Mouse (Mus musculus): ENCODE measurements around the gene Bricd5.
"Not testable (repeated sequence)": the region's sequence is repeated elsewhere in the genome, so short reads cannot be mapped to it uniquely, and the experiment has no call there.

Bricd5 gene

GRCm38 (mm10) chr17:24473612-24474275 is at the start of gene Bricd5:
Gene Bricd5, plus strand, starts transcription at chr17:24473884.
- no peak for DNase-seq (ENCODE audit: low read depth)

GRCm38 (mm10) chr17:24424489-24424888 is 49.2 kb upstream of the Bricd5 start:
- no peak for DNase-seq (ENCODE audit: low read depth)

DNA sequence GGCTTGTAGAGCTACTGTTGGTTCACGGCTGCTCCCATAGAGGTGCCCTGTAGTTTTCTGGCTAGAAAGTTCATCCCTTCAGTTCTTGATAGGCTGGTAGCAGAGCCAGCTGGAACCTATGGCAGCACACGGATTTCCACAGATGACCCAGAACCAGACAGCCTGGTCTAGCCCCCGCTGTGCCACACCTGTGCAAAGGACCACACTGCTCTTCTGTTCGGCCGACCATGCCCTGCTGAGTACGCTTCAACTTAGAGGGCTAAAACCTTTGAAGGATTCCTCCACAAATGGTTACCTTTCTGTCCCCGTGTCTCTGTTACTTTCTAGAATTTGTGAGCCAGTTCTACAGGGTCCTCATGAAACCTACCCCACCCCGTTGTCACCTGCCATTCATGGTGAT is 48.4 kb upstream of the Bricd5 start:
- DNase-seq (ENCODE audit: low read depth): not testable (repeated sequence)

DNA sequence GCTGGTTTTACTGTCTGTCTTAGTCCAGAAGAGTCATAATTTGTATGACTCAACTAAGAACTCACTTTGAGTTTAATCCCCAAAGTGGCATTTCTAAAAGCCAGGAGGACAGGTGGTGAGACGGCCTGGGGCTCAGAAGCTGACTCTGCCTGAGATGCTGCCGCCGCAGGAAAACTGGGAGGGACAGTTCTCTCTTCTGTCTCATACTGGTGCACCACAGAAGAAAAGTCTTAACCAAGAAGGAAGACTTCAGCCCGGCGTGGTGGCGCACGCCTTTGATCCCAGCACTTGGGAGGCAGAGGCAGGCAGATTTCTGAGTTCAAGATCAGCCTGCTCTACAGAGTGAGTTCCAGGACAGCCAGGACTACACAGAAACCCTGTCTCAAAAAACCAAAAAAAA is 47.8 kb upstream of the Bricd5 start:
- DNase-seq (ENCODE audit: low read depth): peak; percentile 32

GRCm38 (mm10) chr17:24426471-24427169 is 47.1 kb upstream of the Bricd5 start, which contains the start of gene Eci1:
Gene Eci1, plus strand, starts transcription at chr17:24426641.
- DNase-seq (ENCODE audit: low read depth): peak; percentile 84

- DNase-seq (ENCODE audit: low read depth): no peak
These were observed 46.5 kb upstream of the Bricd5 start for GRCm38 (mm10) chr17:24427170-24427557.

GRCm38 (mm10) chr17:24429201-24429983 is 44.3 kb upstream of the Bricd5 start:
- DNase-seq (ENCODE audit: low read depth): no peak

DNA sequence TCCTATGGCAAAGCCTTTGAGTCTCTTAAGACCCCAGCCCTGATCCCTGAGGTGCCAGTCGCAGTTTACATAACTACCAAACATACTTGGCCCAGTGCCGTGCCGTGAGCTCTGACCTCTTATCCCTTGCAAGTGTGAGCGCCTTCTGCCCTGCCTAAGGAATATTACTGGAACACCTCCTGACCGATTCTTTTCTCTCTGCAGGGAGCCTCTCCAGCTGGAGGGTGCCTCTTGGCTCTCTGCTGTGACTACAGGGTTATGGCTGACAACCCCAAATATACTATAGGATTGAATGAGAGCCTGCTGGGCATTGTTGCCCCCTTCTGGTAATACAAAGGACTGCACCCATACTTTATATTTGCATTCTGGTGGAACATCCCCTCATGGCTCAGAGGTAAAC is 36.7 kb upstream of the Bricd5 start:
- DNase-seq (ENCODE audit: low read depth): peak; percentile 79

DNA sequence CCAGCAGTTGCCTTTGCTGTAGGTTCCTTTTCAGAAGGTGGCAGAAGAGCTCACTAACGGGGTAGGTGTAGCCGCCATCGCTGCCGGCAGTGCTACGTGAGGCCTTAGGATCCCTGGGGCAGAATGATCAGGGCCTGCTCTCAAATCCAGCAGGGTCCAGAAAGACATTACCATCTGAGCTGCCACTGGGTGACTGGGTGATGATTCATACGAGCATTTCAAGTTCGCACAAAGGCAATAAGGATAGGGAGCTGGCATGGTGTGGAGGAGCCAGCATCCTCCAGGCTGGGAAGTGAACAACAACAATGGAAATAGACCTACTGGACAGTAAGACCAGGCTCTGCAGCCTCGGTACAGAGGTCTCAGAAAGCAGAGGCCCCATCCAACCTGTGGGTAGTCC is 33.3 kb upstream of the Bricd5 start:
- no peak for DNase-seq (ENCODE audit: low read depth)

GRCm38 (mm10) chr17:24441148-24441547 is 32.5 kb upstream of the Bricd5 start:
- DNase-seq (ENCODE audit: low read depth): no peak

- no peak for DNase-seq (ENCODE audit: low read depth)
These were observed 31.6 kb upstream of the Bricd5 start for GRCm38 (mm10) chr17:24442107-24442506.

DNA sequence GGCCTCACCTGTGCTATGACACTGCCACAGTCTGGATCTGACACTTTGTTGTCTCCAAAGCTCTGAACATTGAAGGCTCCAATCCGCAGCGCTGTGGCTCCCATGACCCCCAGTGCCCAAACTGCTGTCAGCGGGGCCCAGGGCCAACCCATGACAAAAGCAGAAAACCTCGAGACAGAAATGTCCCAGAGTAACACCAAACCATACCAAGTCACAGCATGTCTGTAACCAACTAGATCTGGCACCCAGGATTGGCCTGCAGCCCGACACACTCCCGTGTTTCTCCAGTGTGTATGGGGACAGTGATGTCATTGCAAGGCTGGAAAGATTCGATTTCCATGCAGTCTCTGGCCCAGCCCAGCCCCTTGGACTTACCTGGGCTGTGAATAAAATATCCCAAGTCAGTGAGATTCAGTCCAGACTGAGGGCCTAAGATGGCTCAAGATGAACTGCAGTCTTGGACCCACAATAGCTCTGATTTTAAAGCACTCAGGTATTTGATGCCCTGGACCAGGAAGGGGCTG is 31.0 kb upstream of the Bricd5 start, which contains the start of gene Dnase1l2:
Gene Dnase1l2, minus strand, starts transcription at position 474 of the 524 bp plus-strand sequence.
- no peak for DNase-seq (ENCODE audit: low read depth)

- no peak for DNase-seq (ENCODE audit: low read depth)
These were observed 30.3 kb upstream of the Bricd5 start for GRCm38 (mm10) chr17:24443409-24443808.

DNA sequence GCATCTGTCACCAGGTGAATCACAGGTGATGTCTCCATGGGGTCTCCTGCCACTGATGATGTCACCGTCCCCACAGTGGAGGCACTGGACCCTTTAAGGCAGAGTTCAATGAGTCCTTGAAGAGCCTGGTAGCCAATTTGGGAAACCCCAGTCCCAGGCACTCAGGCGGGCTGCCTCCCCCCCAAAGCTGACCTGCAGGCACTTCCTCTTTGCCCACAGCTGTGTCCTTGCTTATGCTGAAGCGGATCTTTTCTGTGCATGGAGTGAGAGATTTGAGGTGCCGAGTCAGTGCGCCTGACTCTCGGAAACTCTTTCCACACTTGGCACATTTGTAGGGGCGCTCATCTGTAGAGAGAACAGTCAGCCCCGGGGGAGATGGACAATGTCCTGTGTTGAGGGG is 27.1 kb upstream of the Bricd5 start:
- no peak for DNase-seq (ENCODE audit: low read depth)

- no peak for DNase-seq (ENCODE audit: low read depth)
These were observed 24.2 kb upstream of the Bricd5 start for GRCm38 (mm10) chr17:24449507-24449906.

DNA sequence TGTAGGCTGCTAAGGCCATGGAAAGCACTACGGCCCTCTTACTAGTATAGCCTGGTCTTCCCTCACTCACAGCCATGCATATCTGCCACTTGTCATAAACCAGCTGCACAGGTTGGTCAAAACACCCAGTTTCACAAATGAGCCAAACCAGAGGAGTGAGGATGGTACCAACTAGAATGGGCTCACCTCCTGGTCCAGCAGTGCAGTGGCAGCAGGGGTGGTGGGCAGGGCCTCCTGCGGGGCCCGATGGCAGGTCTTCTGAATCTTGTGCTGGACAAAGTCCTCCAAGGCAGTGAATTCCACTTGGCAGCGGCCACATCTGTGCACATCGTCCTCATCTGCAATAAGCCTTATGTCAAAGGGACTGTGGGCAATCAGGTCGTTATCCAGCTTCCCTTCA is 22.5 kb upstream of the Bricd5 start:
- DNase-seq (ENCODE audit: low read depth): no peak

DNA sequence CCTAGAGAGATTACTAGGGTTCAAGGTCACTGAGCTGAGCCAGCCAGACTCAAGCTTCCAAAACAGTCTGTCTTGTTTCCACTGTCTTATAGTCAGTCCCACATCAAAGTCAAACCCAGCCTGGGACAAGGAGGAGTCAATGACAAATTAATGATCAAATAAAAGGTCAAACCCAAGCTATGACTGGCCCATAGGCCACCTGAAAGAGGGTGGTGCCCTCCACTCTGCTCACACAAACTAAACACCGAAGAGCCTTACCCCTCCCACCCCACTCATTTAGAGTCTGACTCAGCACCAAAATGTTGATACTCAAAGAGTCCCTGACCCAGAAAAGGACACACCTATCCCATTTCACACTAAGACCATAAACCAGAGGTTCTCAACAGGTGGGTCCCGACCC is 20.3 kb upstream of the Bricd5 start:
- DNase-seq (ENCODE audit: low read depth): peak; percentile 69

DNA sequence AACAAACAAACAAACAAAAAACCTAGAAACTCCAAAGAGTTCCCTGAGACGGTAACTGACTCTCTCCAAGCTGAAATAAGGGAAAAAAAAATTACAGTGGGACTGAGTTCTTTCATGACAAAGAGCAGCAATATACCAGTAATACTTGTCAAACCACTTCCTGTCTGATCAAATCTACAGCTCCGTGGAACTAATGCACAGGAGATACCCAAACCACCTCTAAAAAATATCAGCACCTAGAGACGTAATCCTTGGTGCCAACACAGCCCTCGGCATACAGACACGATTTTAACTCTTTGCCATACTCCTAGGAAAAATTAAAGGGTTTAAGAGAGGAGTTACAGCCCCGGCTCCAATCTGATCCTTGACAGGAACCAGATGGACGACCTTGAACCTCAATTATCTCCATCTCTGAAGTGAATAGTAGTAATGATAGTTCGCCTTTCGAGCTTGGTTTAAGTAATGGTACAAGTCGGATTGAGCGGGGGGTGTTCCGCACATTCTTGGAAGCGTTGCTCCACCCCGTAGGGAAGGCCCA is 19.4 kb upstream of the Bricd5 start:
- peak; percentile 87 for DNase-seq (ENCODE audit: low read depth)

DNA sequence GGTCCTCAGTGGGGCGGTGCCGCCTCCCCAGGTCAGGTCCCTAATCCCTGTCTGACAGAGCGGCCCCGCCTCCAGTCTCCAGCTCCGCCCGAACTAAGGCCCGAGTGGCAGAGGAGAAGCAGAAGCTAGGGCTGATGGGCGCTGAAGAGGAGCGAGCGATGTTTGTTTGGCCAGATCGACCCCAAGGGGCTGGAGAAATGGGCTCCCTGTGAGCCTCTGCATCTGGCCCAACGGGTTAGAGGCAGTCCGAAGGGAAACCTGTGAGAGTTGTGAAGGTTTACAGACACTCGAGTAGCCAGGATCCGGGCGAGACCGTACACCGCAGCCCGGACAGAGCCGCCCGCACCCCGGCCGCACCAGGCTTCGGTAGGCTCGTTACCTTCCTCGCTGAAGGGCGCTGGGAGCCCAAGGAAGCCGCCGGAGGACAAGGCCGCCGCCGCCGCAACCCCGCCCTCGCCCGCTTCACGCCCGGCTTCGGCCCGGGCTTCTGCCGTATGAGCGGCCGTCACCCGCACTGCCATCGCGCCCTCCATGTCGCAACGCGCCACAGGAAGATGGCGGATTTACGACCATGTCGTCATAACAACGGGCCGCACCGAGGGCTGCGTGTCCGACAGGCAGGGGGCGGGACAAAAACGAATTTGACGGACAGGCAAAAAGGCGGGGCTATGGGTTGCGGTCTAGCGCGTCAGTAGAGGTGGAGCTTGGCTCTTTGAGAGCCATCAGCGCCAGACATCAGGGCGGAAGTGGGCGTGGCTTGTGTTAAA is 18.7 kb upstream of the Bricd5 start:
- peak; percentile 100 for DNase-seq (ENCODE audit: low read depth)

DNA sequence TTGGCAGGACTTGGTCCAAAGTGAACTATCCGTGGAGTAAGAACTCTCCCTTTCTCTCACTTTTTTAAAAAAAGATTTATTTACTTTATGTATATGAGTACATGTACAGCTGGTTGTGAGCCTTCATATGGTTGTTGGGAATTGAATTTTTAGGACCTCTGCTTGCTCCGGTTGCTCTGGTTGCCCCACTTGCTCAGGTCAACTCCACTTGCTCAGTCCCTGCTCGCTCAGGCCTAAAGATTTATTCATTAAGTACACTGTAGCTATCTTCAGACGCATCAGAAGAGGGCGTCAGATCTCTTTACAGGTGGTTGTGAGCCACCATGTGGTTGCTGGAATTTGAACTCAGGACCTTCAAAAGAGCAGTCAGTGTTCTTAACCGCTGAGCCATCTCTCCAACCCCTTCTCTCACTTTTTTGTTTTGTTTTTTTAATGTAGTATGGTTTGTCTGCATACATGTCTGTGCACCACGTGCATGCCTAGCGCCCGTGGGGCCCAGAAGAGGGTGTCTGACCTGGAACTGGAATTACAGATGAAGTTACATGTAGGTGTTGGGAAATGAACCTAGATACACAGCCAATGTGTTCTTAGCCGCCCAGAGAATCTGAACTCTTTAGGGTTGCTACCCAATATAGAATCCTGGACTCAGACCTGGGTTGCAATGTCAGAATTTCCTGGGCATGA is 18.0 kb upstream of the Bricd5 start:
- DNase-seq (ENCODE audit: low read depth): peak; percentile 43

GRCm38 (mm10) chr17:24461580-24461979 is 12.1 kb upstream of the Bricd5 start:
- DNase-seq (ENCODE audit: low read depth): peak; percentile 81
